Mouse (Mus musculus): ENCODE data around the gene Ano1. TPM values are rescaled to one million over a fixed set of nuclear protein-coding genes. Genes with fewer than 3 reads are reported as not detected.

Ano1 gene
- polyA plus RNA-seq, 1 experiment from 2014 or later, result 22.2 TPM

DNA sequence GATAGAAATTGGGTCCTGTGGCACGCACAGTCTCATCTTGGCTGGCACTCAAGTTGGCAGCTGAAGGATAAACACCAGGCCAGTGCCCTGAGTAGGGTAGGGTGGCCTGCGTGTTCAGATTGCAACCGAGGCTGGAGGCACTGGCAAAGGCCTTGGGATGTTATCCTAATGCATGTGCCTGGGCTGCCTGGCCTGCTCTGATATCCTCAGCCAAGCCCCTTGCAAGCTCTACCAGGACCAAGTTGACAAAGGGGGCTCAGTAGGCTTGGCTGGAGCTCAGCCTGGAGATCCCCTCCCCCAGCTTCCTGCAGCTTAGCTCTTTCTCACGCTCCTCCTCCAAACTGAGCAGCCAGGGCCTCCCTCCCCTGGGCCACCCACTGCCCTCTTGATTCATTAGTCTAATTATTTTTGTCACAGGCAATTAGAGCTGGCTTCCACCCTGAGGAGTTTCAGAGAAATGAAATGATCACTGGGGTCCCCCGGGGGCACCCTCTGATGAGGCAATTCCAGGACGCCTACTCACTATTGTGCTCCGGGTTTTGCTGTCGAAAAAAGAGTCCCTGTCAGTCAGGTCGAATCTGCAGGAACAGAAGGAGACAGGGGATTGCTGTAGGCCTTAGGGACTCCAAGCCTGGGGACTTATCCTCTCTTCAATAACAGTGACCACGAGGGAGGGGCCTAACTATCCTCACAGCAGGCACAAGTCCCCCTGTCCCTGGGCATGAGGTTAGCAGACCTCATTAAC lies 97.9 kb downstream of the Ano1 start:
- Histone ChIP-seq H3K4me1 (ENCODE audit: control insufficient read depth, insufficient read depth, low read length) (peaks cover 14% of the 10 kb centered on the region; the same call in 1 of the 2 replicates), H3K4me2 (ENCODE audit: low read depth, low read length) (no peak overlapping the region), H3K36me3 (ENCODE audit: control insufficient read depth, insufficient read depth, low read length) (no peaks in the 10 kb centered on the region), H3K9ac (ENCODE audit: low read depth, low read length) (no peak overlapping the region), H3K27me3 (replicated peaks; ENCODE audit: control insufficient read depth, insufficient read depth, low read length) (no peaks in the 10 kb centered on the region), H3K4me3 (ENCODE audit: low read depth, low read length) (no peak overlapping the region), H3K27ac (replicated peaks; ENCODE audit: low read depth, low read length) (peak overlapping the region; percentile 34; the same call in 1 of the 2 replicates), H3K9me3 (ENCODE audit: control insufficient read depth, low read length) (no peaks in the 10 kb centered on the region)
- DNase-seq (ENCODE audit: low spot score) (peak; percentile 91), ATAC-seq (ENCODE audit: low read depth) (peak; percentile 90)
- 10% methylated on average over 10 of the region's 10 CpGs for WGBS

DNA sequence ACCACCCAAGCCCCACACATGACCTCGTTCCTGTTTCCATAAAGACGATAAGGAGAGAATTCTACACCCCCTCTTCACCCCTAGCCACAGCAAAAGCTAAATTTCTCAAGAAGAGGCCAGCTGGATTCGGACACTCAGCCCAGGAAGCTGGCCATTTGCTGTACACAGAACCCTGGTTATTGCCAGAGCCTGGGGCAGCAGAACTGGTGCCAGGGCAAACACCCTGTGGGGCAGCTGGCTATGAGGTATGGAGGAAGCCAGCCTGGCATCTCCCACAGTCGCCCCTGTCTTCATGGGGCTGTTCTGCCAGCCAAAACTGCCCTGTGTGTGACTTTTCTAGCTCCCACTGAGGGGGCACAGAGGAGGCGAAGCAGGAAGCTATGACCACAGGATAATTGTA lies 104.2 kb downstream of the Ano1 start:
- no peak overlapping the region for H3K4me2 ChIP-seq (ENCODE audit: low read depth, low read length)
- ATAC-seq (ENCODE audit: low read depth), result no peak

DNA sequence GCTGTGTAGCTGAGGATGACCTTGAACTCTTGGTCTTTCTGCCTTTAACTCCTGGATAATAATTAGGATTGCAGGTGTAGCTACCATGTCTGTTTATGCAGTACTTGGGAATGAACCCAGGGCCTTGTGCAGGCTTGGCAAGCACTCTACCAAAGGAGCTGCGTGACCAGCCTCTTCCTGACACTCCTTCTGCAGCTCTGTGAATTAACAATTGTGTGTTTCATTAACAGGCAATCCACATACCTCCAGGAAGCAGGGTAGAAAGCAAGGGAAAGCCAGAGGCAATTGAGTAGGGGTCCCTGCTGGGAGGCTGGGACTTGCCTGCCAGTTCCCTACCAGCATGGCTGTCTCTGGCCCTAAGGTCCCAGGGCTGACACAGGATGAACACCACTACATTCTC lies 111.0 kb downstream of the Ano1 start:
- Histone ChIP-seq H3K4me2 (ENCODE audit: low read depth, low read length) (no peak overlapping the region), H3K9me3 (ENCODE audit: control insufficient read depth, low read length) (no peaks in the 10 kb centered on the region), H3K4me1 (ENCODE audit: control insufficient read depth, insufficient read depth, low read length) (no peaks in the 10 kb centered on the region), H3K27me3 (replicated peaks; ENCODE audit: control insufficient read depth, insufficient read depth, low read length) (no peaks in the 10 kb centered on the region), H3K9ac (ENCODE audit: low read depth, low read length) (no peak overlapping the region), H3K27ac (replicated peaks; ENCODE audit: low read depth, low read length) (no peak overlapping the region), H3K4me3 (ENCODE audit: low read depth, low read length) (no peak overlapping the region), H3K36me3 (ENCODE audit: control insufficient read depth, insufficient read depth, low read length) (no peaks in the 10 kb centered on the region)
- ATAC-seq (ENCODE audit: low read depth) (no peak), DNase-seq (ENCODE audit: low spot score) (no peak)
- whole genome bisulfite sequencing, result 64% methylated on average over 1 of the region's 1 CpGs

More for the DNA sequence above, 104.2 kb downstream of the Ano1 start:
- no peak for DNase-seq (ENCODE audit: low spot score)
- Histone ChIP-seq H3K36me3 (ENCODE audit: control insufficient read depth, insufficient read depth, low read length) (no peaks in the 10 kb centered on the region), H3K4me3 (ENCODE audit: low read depth, low read length) (no peak overlapping the region), H3K9me3 (ENCODE audit: control insufficient read depth, low read length) (no peaks in the 10 kb centered on the region), H3K9ac (ENCODE audit: low read depth, low read length) (no peak overlapping the region), H3K27ac (replicated peaks; ENCODE audit: low read depth, low read length) (no peak overlapping the region), H3K27me3 (replicated peaks; ENCODE audit: control insufficient read depth, insufficient read depth, low read length) (no peaks in the 10 kb centered on the region), H3K4me1 (ENCODE audit: control insufficient read depth, insufficient read depth, low read length) (no peaks in the 10 kb centered on the region)
- 63% methylated on average over 5 of the region's 5 CpGs for WGBS

DNA sequence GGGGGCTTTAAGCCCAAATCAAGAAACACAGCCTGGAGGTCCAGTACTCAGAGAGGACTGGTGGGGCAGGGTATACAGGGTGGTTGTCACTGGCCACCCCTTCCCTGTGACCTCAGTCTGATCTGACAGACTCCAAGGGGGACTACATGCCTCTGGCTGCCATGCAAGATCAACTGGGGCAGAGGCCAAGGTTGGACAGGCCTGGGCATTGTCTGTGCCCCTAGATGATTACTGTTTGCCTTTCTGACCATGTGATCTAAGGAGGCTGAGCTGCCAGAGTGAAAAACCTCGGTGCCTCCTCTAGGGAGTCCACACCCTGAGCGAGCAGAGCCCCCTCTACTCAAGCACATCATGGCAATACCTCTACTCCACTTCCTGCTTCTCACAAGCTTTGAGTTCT lies 115.8 kb downstream of the Ano1 start:
- H3K9ac ChIP-seq (ENCODE audit: low read depth, low read length), result no peak overlapping the region
- H3K4me3 ChIP-seq (ENCODE audit: low read depth, low read length), result no peak overlapping the region
- no peak overlapping the region for H3K27ac ChIP-seq (replicated peaks; ENCODE audit: low read depth, low read length)
- WGBS, result 54% methylated on average over 2 of the region's 2 CpGs
- DNase-seq (ENCODE audit: low spot score) (no peak), ATAC-seq (ENCODE audit: low read depth) (no peak)
- H3K36me3 ChIP-seq (ENCODE audit: control insufficient read depth, insufficient read depth, low read length), result no peaks in the 10 kb centered on the region
- no peaks in the 10 kb centered on the region for H3K4me1 ChIP-seq (ENCODE audit: control insufficient read depth, insufficient read depth, low read length)
- H3K4me2 ChIP-seq (ENCODE audit: low read depth, low read length), result no peak overlapping the region
- no peaks in the 10 kb centered on the region for H3K9me3 ChIP-seq (ENCODE audit: control insufficient read depth, low read length)
- H3K27me3 ChIP-seq (replicated peaks; ENCODE audit: control insufficient read depth, insufficient read depth, low read length), result no peaks in the 10 kb centered on the region

DNA sequence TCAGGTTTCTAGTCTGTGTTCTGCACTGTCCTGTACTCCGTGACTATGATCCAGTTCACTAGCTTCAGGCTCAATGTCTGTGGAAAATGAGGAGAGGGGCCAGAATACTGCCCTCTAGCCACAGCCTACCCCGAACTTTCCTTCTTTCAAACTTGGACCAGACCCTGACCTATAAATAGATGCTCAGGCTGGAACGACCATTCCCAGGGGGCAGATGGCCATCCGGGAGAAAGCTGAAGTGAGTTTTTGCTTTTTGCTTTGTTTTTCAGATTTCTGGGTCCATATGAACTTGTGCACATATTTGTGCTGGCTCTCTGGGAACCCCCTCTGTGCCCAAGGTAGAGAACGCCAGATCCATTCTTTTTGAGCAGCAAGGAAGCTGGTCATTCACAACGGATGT lies 116.9 kb downstream of the Ano1 start:
- H3K27ac ChIP-seq (replicated peaks; ENCODE audit: low read depth, low read length), result no peak overlapping the region
- no peaks in the 10 kb centered on the region for H3K36me3 ChIP-seq (ENCODE audit: control insufficient read depth, insufficient read depth, low read length)
- 69% methylated on average over 6 of the region's 6 CpGs for WGBS
- H3K9ac ChIP-seq (ENCODE audit: low read depth, low read length), result no peak overlapping the region
- H3K9me3 ChIP-seq (ENCODE audit: control insufficient read depth, low read length), result no peaks in the 10 kb centered on the region
- DNase-seq (ENCODE audit: low spot score), result no peak
- no peak for ATAC-seq (ENCODE audit: low read depth)
- H3K4me1 ChIP-seq (ENCODE audit: control insufficient read depth, insufficient read depth, low read length), result no peaks in the 10 kb centered on the region
- H3K27me3 ChIP-seq (replicated peaks; ENCODE audit: control insufficient read depth, insufficient read depth, low read length), result no peaks in the 10 kb centered on the region
- no peak overlapping the region for H3K4me3 ChIP-seq (ENCODE audit: low read depth, low read length)
- no peak overlapping the region for H3K4me2 ChIP-seq (ENCODE audit: low read depth, low read length)

DNA sequence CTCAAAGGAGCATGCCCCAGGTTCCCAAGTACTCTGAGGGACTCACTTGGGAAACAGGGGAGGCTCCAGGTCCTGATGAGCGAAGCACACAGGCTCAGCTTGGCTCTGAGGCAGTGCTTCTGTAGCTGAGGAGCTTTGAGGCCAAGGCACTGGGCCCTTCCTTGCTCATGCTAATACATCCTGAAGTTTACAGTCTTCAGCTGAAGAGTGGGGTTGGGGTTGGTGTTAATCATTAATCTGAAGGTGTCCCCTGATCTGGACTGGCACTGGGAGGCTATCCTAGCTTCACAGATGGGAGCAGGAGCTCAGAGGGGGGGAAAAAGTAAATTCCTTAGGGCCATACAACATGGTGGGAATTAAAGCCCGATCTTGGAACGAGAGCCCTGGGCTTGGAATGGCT lies 117.3 kb downstream of the Ano1 start:
- 67% methylated on average over 3 of the region's 3 CpGs for WGBS
- no peak for DNase-seq (ENCODE audit: low spot score)
- no peak for ATAC-seq (ENCODE audit: low read depth)
- no peaks in the 10 kb centered on the region for H3K27me3 ChIP-seq (replicated peaks; ENCODE audit: control insufficient read depth, insufficient read depth, low read length)
- no peaks in the 10 kb centered on the region for H3K9me3 ChIP-seq (ENCODE audit: control insufficient read depth, low read length)
- H3K4me2 ChIP-seq (ENCODE audit: low read depth, low read length), result no peak overlapping the region
- no peak overlapping the region for H3K9ac ChIP-seq (ENCODE audit: low read depth, low read length)
- no peak overlapping the region for H3K4me3 ChIP-seq (ENCODE audit: low read depth, low read length)
- no peaks in the 10 kb centered on the region for H3K36me3 ChIP-seq (ENCODE audit: control insufficient read depth, insufficient read depth, low read length)
- H3K4me1 ChIP-seq (ENCODE audit: control insufficient read depth, insufficient read depth, low read length), result no peaks in the 10 kb centered on the region
- no peak overlapping the region for H3K27ac ChIP-seq (replicated peaks; ENCODE audit: low read depth, low read length)

DNA sequence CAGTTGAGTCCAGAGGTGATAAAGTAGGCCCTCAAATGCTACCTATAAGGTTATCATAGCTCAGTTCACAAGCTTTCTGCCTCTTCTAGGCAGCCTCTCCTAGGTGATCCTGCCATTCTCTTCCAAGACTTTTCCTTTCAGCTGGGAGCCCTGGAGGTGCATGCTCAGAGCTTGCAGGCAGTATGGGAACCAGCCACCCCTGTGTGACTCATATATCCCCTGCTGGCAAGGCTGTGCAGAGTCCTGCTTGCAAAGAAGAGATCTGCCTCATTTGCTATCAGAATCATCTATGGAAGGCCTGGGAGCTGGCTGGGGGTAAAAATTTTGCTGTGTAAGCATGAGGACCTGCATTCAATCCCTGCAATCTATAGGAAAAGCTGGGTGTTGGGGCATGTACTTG lies 119.5 kb downstream of the Ano1 start:
- Histone ChIP-seq H3K27ac (replicated peaks; ENCODE audit: low read depth, low read length) (no peak overlapping the region), H3K9me3 (ENCODE audit: control insufficient read depth, low read length) (no peaks in the 10 kb centered on the region), H3K9ac (ENCODE audit: low read depth, low read length) (no peak overlapping the region), H3K4me2 (ENCODE audit: low read depth, low read length) (no peak overlapping the region), H3K4me1 (ENCODE audit: control insufficient read depth, insufficient read depth, low read length) (peaks cover 16% of the 10 kb centered on the region), H3K36me3 (ENCODE audit: control insufficient read depth, insufficient read depth, low read length) (no peaks in the 10 kb centered on the region), H3K27me3 (replicated peaks; ENCODE audit: control insufficient read depth, insufficient read depth, low read length) (no peaks in the 10 kb centered on the region), H3K4me3 (ENCODE audit: low read depth, low read length) (no peak overlapping the region)
- no peak for DNase-seq (ENCODE audit: low spot score)
- ATAC-seq (ENCODE audit: low read depth), result no peak

DNA sequence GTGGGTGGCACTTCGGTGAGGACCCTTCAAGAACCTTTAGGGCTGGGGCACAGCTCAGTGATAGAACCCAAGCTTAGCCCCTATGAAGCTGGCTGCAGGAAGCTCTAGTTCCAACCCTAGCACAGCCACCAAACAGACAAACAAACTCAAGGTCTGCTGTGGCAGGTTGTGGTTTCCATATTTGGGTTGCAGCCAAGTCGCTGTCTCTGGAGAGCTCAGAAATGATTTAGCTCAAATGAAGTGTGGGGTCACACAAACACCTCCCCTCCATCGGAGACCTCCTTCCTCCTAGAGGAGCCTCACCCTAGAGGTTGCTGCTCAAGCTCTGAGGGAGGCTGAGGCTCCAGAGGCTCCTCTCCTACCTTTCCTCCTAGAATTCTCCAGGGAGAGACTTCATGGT lies 121.2 kb downstream of the Ano1 start:
- DNase-seq (ENCODE audit: low spot score), result peak; percentile 51
- Histone ChIP-seq H3K4me2 (ENCODE audit: low read depth, low read length) (no peak overlapping the region), H3K36me3 (ENCODE audit: control insufficient read depth, insufficient read depth, low read length) (no peaks in the 10 kb centered on the region), H3K27me3 (replicated peaks; ENCODE audit: control insufficient read depth, insufficient read depth, low read length) (0 out of 2 replicates have a peak, but pooled peaks cover 5% of the 10 kb centered on the region), H3K4me1 (ENCODE audit: control insufficient read depth, insufficient read depth, low read length) (peaks cover 16% of the 10 kb centered on the region), H3K4me3 (ENCODE audit: low read depth, low read length) (no peak overlapping the region), H3K9ac (ENCODE audit: low read depth, low read length) (no peak overlapping the region), H3K9me3 (ENCODE audit: control insufficient read depth, low read length) (no peaks in the 10 kb centered on the region), H3K27ac (replicated peaks; ENCODE audit: low read depth, low read length) (no peak overlapping the region)
- 59% methylated on average over 3 of the region's 3 CpGs for WGBS
- ATAC-seq (ENCODE audit: low read depth), result no peak

DNA sequence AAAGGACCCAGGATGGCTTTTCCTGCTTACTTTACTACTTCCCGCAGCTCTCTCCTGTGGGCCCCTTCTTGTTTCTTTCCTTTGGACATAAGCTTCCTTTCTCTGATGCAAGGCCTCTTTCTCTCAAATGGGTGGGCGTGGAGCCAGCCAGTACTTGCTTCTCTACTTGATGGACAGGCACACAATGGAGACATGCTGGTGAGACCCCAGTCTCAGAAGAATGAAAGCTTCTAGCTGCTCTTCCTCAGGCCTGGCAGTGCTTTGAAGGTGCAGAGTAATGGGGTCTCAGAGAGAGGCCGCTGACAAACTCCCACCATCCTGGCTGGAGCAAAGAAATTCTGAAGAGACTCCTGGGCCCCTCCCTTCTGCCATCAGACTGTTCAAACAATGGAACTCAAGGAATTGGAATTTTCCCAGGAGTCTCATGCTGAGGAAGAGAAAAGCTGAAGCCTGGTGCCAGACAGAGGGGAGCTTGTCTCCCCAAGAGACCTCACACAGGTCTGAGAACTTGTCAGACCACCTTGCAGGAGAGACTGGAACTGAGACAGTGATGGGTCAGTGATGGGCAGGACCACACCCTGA lies 123.3 kb downstream of the Ano1 start:
- ATAC-seq (ENCODE audit: low read depth), result peak; percentile 77
- WGBS, result 15% methylated on average over 3 of the region's 3 CpGs
- H3K4me1 ChIP-seq (ENCODE audit: control insufficient read depth, insufficient read depth, low read length), result peaks cover 16% of the 10 kb centered on the region

More for the DNA sequence above, 123.3 kb downstream of the Ano1 start:
- DNase-seq (ENCODE audit: low spot score), result peak; percentile 86
- Histone ChIP-seq H3K27ac (replicated peaks; ENCODE audit: low read depth, low read length) (no peak overlapping the region; the same call in 1 of the 2 replicates), H3K9me3 (ENCODE audit: control insufficient read depth, low read length) (no peaks in the 10 kb centered on the region), H3K36me3 (ENCODE audit: control insufficient read depth, insufficient read depth, low read length) (no peaks in the 10 kb centered on the region), H3K4me2 (ENCODE audit: low read depth, low read length) (no peak overlapping the region), H3K9ac (ENCODE audit: low read depth, low read length) (no peak overlapping the region), H3K4me3 (ENCODE audit: low read depth, low read length) (no peak overlapping the region), H3K27me3 (replicated peaks; ENCODE audit: control insufficient read depth, insufficient read depth, low read length) (0 out of 2 replicates have a peak, but pooled peaks cover 5% of the 10 kb centered on the region)

All from embryonic facial prominence, embryonic 14.5 days (tissue).